Mouse (Mus musculus) kidney, adult 2 months (tissue): ENCODE results near the gene Bcl9.

Source experiments
- CTCF ChIP-seq: fragments of 200-500 bp; conservative IDR thresholded peaks from 2 replicates; pipeline ENCODE4 v1.5.1; 2011; ENCODE audit warnings: low read depth, mild to moderate bottlenecking, control low read depth, low read length, moderate library complexity, mixed read lengths; ENCODE audit not compliant: insufficient read depth, insufficient read length
- POLR2A ChIP-seq: fragments of 200-500 bp; IDR thresholded peaks from one replicate; pipeline ENCODE4 v1.6.1; 2011; ENCODE audit warnings: low read depth, low read length, control low read depth

GRCm38 (mm10) chr3:97325621-97326345 lies 28.1 kb upstream of the Bcl9 start:
- no peak for TF ChIP-seq CTCF
- no peak for TF ChIP-seq POLR2A
